Mouse (Mus musculus): ENCODE results near the gene Srsf3.

DNA sequence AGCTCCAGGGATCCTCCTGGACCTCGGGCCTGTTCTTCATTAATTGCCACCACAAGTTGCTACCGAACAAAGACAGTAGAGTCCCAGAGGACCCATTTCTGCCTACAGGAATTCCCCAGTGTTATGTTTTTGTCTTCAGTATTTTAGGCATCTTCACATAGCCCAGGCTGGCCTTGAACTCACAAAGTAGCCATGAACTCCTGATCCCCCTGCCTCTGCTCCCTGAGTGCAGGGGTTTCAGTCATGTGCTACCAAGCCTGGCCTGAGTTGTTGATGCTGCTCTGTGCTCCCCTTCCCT, 31.5 kb downstream of the Srsf3 start:
- TF ChIP-seq POLR2A (IDR thresholded peaks at IDR 0.05; ENCODE audit: low read depth, low read length): no peak
- no peak for TF ChIP-seq CTCF (conservative IDR thresholded peaks at IDR 0.05 in 1 of 2, IDR thresholded peaks at IDR 0.05 in 1 of 2; ENCODE audit: low read depth in 2 of 2, low read length in 2 of 2)
